Mouse (Mus musculus) v-Abl transformed pro-B cells (cell line): ENCODE data around the gene Nsd2.
"Not testable (repeated sequence)": the region's sequence is repeated elsewhere in the genome, so short reads cannot be mapped to it uniquely, and the experiment has no call there.

Source experiments
- in situ Hi-C, 2 experiments: fragments of 400-800 bp; cut with MboI; formaldehyde crosslinking; loops; one replicate each; pipeline ENCODE4 v1.15.1; 2025; ENCODE audit not compliant: unreplicated experiment in 2 of 2

Gene Nsd2

GRCm38 (mm10) chr5:33842549-33842948, 22.0 kb downstream of the Nsd2 start:
- in situ Hi-C loops, result no loop called here

- in situ Hi-C loops, result no loop called here
Measured at GRCm38 (mm10) chr5:33851466-33851865, 30.9 kb downstream of the Nsd2 start.

- in situ Hi-C loops, result no loop called here
Measured at GRCm38 (mm10) chr5:33853086-33853485, 32.6 kb downstream of the Nsd2 start.

- in situ Hi-C loops, result no loop called here
Measured at GRCm38 (mm10) chr5:33854019-33854418, 33.5 kb downstream of the Nsd2 start.

- in situ Hi-C loops, result no loop called here
Measured at GRCm38 (mm10) chr5:33857693-33858092, 37.2 kb downstream of the Nsd2 start.

- in situ Hi-C loops, result no loop called here
Measured at GRCm38 (mm10) chr5:33875472-33875871, 54.9 kb downstream of the Nsd2 start.

GRCm38 (mm10) chr5:33881118-33881517, 60.6 kb downstream of the Nsd2 start:
- in situ Hi-C loops, result no loop called here

DNA sequence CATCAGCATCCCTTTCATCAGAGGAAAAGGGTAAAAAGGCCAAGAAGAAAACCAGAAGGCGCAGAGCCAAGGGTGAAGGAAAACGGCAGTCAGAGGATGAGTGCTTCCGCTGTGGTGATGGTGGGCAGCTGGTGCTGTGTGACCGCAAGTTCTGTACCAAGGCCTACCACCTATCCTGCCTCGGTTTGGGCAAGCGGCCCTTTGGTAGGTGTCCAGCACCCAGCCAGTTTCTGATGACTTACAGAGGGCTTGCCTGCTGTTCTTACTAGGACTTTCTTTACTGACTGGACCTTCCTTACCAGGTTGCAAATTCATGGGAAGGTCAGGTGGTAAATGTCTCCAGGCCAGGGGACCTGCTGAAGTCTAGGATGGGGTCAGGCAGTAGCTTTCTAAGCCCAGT, 72.9 kb downstream of the Nsd2 start:
- in situ Hi-C loops, result no loop called here

- in situ Hi-C loops, result no loop called here
Measured at GRCm38 (mm10) chr5:33895116-33895515, 74.6 kb downstream of the Nsd2 start.

GRCm38 (mm10) chr5:33897158-33897557, 76.6 kb downstream of the Nsd2 start:
- in situ Hi-C loops, result no loop called here

GRCm38 (mm10) chr5:33898671-33899070, 78.1 kb downstream of the Nsd2 start:
- in situ Hi-C loops, result no loop called here

GRCm38 (mm10) chr5:33899245-33899644, 78.7 kb downstream of the Nsd2 start:
- in situ Hi-C loops, result no loop called here

DNA sequence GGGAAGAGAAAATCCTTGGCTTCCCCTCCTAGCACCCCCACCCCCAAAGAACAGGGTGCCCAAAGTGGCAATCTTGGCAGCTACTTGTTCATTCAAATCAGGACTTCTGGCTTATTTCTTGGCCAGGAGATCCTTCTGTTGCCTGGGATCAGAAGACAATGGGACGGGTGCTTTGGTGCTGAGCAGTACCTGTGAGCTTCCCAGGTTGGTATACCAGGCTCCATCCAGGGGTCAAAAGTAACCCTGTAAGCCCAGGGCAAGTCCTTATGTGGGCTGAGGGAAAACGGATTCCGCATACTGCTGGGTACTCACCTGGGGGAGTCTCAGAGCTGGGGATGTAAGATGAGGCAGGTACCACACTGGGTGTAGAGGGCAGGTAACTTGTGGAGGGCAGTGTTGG, 79.6 kb downstream of the Nsd2 start:
- in situ Hi-C loops, result no loop called here

DNA sequence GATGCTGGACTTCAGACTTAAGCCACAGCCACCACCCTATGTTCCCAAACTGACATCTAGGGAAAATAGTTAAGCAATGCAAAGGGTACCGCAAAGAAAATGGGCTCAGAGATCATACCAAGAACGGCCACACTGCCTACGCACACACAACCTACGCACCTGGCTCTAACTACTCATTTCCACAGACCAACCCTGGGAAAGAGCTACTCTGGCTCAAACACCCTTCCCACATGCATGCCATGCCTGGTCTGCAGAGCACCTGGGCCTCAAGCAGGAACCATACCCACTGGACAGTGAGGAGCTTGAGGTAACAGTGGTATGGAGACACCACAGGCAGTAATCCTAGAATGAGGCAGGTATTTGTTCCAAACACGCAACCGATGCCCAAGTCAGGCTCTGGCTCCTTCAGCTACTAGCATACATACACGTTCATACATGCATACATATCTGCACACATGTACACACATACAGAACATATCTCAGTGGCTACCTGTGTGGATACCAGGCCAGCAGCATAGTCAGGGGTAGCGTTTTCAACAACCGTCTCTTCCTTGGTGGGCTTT, 80.3 kb downstream of the Nsd2 start:
- in situ Hi-C loops, result no loop called here

DNA sequence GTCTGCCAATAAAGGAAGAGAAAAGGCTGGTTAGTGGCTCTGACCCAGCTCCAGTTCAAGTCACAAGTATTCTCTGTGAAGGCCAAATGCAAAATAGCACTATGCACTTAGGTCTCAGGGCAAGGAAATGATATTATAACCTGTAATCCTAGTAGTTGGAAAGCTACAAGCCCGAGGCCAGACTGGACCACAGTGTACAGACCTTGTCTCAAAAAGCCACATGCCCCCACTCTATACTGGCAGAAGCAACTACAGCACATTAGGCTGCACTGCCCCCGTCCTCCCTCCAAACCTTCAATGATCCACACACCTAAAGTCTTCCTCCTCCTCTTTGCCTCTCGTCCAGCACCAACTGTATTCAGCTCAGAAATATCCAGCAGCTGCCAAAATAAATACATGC, 80.8 kb downstream of the Nsd2 start:
- in situ Hi-C loops, result no loop called here

DNA sequence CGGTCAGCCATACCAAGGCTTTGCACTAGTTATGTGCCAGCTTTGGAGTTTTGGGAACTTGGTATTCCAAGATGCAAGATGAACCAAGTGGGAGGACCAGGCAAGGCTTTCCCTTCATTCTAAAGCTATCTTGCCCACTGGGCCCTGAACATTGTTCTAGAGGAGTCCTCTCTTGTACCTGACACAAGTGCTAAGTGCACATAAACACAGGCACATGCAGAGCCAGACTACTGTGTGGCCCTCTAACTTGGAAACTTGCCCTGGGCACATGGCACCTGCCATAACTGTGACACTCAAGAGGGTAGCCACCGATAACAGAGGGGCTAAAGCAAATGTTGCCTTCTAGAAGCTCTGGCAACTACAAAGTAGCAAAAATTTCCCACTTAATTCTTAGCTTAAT, 82.2 kb downstream of the Nsd2 start:
- in situ Hi-C loops, result no loop called here

DNA sequence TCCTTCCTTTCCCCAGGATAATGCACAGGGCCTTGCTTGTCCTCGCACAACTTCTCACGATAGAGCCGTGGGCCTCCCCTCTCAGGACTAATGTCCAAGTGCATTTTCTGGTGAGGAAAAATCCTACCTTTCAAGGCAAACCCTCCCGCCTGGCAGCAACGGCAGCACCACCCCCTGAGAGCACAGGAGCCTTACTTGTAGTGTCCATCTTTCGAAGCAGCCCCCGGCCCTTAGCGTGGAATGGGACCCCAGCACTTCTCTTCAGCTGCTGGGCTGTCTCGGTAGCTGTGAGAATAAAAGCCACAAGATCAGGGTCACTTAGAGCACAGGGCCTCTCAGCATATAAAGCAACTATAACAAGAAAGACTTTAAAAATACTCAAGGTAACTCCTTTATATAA, 82.7 kb downstream of the Nsd2 start:
- in situ Hi-C loops, result no loop called here

- in situ Hi-C loops, result not testable (repeated sequence)
Measured at GRCm38 (mm10) chr5:33915031-33915430, 94.5 kb downstream of the Nsd2 start.

- in situ Hi-C loops, result not testable (repeated sequence)
Measured at GRCm38 (mm10) chr5:33916616-33917015, 96.1 kb downstream of the Nsd2 start.

DNA sequence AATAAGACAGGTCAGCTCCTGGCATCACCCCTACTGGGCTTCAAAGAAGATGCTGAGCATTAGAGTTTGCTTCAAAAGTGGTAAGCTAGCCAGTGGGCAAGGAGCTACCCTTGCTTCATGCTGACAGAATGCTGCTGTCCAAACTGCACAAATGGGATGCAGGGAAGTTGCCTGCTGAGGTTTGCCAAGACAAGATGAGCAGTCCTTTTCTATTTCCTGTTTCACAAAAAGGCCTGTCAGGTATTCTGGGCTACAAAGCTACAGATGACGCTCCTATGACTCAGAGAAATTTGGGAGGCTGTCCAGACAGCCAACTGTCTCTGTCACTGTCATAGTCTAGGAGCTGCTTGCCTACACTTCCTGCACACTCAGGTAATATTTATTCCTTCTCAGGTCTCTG, 98.9 kb downstream of the Nsd2 start:
- in situ Hi-C loops, result no loop called here

- in situ Hi-C loops, result no loop called here
Measured at GRCm38 (mm10) chr5:33920037-33920436, 99.5 kb downstream of the Nsd2 start.

- in situ Hi-C loops, result no loop called here
Measured at GRCm38 (mm10) chr5:33920924-33921323, 100.4 kb downstream of the Nsd2 start.
